Mouse (Mus musculus) embryonic fibroblast, embryonic 13.5 days (primary cell): Measurements from ENCODE around the gene Ugt8a.

Source experiments
- CTCF ChIP-seq: IDR thresholded peaks from 2 replicates; pipeline ENCODE4 v1.5.1; 2011; ENCODE audit warnings: mild to moderate bottlenecking, control low read depth, low read length, moderate library complexity, borderline replicate concordance; ENCODE audit not compliant: insufficient read depth
- POLR2A ChIP-seq: IDR thresholded peaks from 2 replicates; pipeline ENCODE4 v1.6.1; 2011; ENCODE audit warnings: low read depth, mild to moderate bottlenecking, control low read depth, low read length, moderate library complexity

DNA sequence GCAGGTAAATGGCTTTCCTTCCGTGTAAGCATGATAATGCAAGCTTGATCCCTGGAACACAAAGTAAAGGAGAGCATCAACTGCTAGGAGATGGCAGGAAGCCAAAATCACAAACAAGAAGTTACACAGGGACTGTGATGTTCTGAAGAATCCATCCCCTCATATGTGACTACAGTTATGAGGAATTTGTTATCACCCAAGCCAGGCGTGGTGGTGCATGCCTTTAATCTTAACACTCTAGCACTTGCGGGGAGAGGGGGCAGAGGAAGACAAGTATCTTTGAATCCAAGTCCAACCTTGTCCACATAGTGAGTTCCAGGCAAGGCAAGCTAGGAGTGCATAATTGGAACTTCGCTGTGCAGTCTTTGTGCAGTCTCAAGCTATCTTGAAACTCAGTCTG is 110.4 kb downstream of the Ugt8a start:
- no peak for TF ChIP-seq POLR2A
- no peak for TF ChIP-seq CTCF
